Mouse (Mus musculus) liver, embryonic 16.5 days (tissue): ENCODE measurements around the gene 4930544D05Rik. TPM values are rescaled to one million over a fixed set of nuclear protein-coding genes. Genes with fewer than 3 reads are reported as not detected.
A peak's percentile ranks its signal among the peaks of the same experiment; 100 is the strongest.

Experiments
- ATAC-seq: fragments of 200-750 bp; cut with Nextera tagmentation; 2 replicates; pipeline ENCODE4 v1.8.0; 2017; ENCODE audit warnings: low read depth, mild to moderate bottlenecking, moderate number of reproducible peaks, moderate library complexity
- H3K27ac ChIP-seq: fragments of 300-500 bp; sonication (generic); 2 replicates; pipeline ENCODE4 v1.5.1; 2014; ENCODE audit warnings: mild to moderate bottlenecking, low read length
- H3K27me3 ChIP-seq: fragments of 300-500 bp; sonication (generic); 2 replicates; pipeline ENCODE4 v1.6.1; 2014; ENCODE audit warnings: low read depth, low read length, mixed read lengths; ENCODE audit not compliant: control insufficient read depth, insufficient read depth
- H3K36me3 ChIP-seq: fragments of 300-500 bp; sonication (generic); 2 replicates; pipeline ENCODE4 v1.6.1; 2014; ENCODE audit warnings: mild to moderate bottlenecking; ENCODE audit not compliant: control insufficient read depth, insufficient read depth
- H3K4me1 ChIP-seq: fragments of 300-500 bp; sonication (generic); 2 replicates; pipeline ENCODE4 v1.6.1; 2014; ENCODE audit warnings: low read depth, low read length, mixed read lengths; ENCODE audit not compliant: control insufficient read depth
- H3K4me2 ChIP-seq: fragments of 300-500 bp; sonication (generic); 2 replicates; pipeline ENCODE4 v1.6.1; 2014; ENCODE audit warnings: low read depth, low read length, mixed read lengths
- H3K4me3 ChIP-seq: fragments of 300-500 bp; sonication (generic); 2 replicates; pipeline ENCODE4 v1.5.1; 2014; ENCODE audit warnings: low read depth, mild to moderate bottlenecking, low read length
- H3K9ac ChIP-seq: fragments of 300-500 bp; sonication (generic); 2 replicates; pipeline ENCODE4 v1.6.1; 2014; ENCODE audit warnings: low read depth, low read length
- H3K9me3 ChIP-seq: fragments of 300-500 bp; sonication (generic); replicated peaks from 2 replicates; pipeline ENCODE4 v1.6.1; 2016; ENCODE audit warnings: low read length; ENCODE audit not compliant: control insufficient read depth
- WGBS: fragments of 180-500 bp; shearing (Covaris S2); extraction: QIAGEN DNeasy Blood & Tissue Kit; methylation state at CpG from one replicate; pipeline ENCODE4 v1.1.7; 2014; ENCODE audit not compliant: insufficient replicate concordance; 5-methylcytosine and 5-hydroxymethylcytosine counted together
- polyA plus RNA-seq: library from polyadenylated mRNA; unstranded; fragments of >200 nt; fragmentation: Nextera tagmentation; extraction: Ambion mirVana; gene quantifications from 2 replicates; pipeline ENCODE4 v1.2.1, GENCODE M21; 2015

4930544D05Rik gene
- polyA plus RNA-seq, 1 experiment from 2014 or later = not detected

DNA sequence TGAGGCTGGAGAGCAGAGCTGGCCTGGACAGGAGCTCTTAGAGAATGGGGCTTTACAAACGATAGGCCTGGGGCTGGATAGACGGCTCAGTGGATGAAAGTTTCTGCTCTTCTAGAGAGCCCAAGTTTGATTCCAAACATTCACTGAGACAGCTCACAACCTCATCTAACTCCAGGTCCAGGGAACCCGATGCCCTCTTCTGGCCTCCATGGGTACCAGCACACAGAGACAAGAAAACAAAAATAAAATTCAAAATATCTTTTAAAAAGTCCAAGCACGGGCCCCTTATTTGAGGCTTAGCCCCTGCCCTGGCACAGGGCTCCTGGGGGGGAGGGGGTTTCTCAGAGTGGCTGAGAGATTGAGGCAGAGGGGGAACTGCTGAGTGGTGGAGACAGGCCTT, 4.9 kb upstream of the 4930544D05Rik start:
- Histone ChIP-seq H3K4me2 (no peak overlapping the region), H3K36me3 (peaks cover 2% of the 10 kb centered on the region; the same call in 1 of the 2 replicates), H3K9me3 (no peaks in the 10 kb centered on the region), H3K4me1 (peaks cover 10% of the 10 kb centered on the region), H3K9ac (no peak overlapping the region), H3K4me3 (no peak overlapping the region), H3K27ac (no peak overlapping the region), H3K27me3 (no peaks in the 10 kb centered on the region)
- ATAC-seq = no peak
- 68% methylated on average over 4 of the region's 4 CpGs for WGBS

DNA sequence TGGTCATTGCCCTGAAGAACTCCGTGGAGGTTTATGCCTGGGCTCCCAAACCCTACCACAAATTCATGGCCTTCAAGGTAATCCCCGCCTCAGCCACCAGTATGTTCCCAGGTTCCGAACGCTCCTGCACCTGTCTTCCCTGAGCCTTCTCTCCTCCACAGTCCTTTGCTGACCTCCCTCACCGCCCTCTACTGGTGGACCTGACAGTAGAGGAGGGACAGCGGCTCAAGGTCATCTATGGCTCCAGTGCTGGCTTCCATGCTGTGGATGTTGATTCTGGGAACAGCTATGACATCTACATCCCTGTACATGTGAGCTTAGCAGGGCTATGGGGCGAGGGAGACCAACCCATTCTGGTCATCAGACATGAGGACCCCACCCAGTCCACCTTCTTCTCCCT, 3.1 kb upstream of the 4930544D05Rik start:
- H3K27ac ChIP-seq = no peak overlapping the region
- no peak overlapping the region for H3K4me3 ChIP-seq
- no peaks in the 10 kb centered on the region; the same call in 1 of the 2 replicates for H3K27me3 ChIP-seq
- WGBS = 79% methylated on average over 7 of the region's 7 CpGs
- H3K9me3 ChIP-seq = no peaks in the 10 kb centered on the region
- H3K36me3 ChIP-seq = no peaks in the 10 kb centered on the region; the same call in 1 of the 2 replicates
- H3K4me1 ChIP-seq = peaks cover 10% of the 10 kb centered on the region
- H3K4me2 ChIP-seq = no peak overlapping the region
- H3K9ac ChIP-seq = no peak overlapping the region
- no peak for ATAC-seq

GRCm38 (mm10) chr11:70615074-70615473, 574 bp upstream of the 4930544D05Rik start:
- Histone ChIP-seq H3K36me3 (no peaks in the 10 kb centered on the region; the same call in 1 of the 2 replicates), H3K9ac (peak overlapping the region; percentile 53), H3K27me3 (no peaks in the 10 kb centered on the region; the same call in 1 of the 2 replicates), H3K9me3 (no peaks in the 10 kb centered on the region), H3K4me3 (peak overlapping the region; percentile 60), H3K4me1 (peaks cover 10% of the 10 kb centered on the region), H3K4me2 (peak overlapping the region; percentile 89), H3K27ac (0 out of 2 replicates have a peak overlapping the region, but pooled peaks have one; percentile 16)
- ATAC-seq = peak; percentile 86
- under 1% methylated on average over 17 of the region's 17 CpGs for WGBS

GRCm38 (mm10) chr11:70619101-70619500, 3.5 kb downstream of the 4930544D05Rik start, which contains the start of gene Chrne:
Gene Chrne, minus strand, starts transcription at chr11:70619216.
- H3K9me3 ChIP-seq = no peaks in the 10 kb centered on the region
- H3K4me2 ChIP-seq = no peak within 1 kb of the TSS
- ATAC-seq = no peak
- no peak within 1 kb of the TSS for H3K4me3 ChIP-seq
- no peaks in the 10 kb centered on the region for H3K36me3 ChIP-seq
- no peaks in the 10 kb centered on the region; the same call in 1 of the 2 replicates for H3K27me3 ChIP-seq
- 36% methylated on average over 1 of the region's 1 CpGs for WGBS
- H3K27ac ChIP-seq = no peak within 1 kb of the TSS
- H3K4me1 ChIP-seq = peaks cover 10% of the 10 kb centered on the region
- H3K9ac ChIP-seq = no peak within 1 kb of the TSS

GRCm38 (mm10) chr11:70621972-70622814, 6.5 kb downstream of the 4930544D05Rik start:
- no peak overlapping the region for H3K4me3 ChIP-seq
- no peak overlapping the region for H3K9ac ChIP-seq
- no peaks in the 10 kb centered on the region for H3K4me1 ChIP-seq
- no peak overlapping the region for H3K27ac ChIP-seq
- no peaks in the 10 kb centered on the region for H3K27me3 ChIP-seq
- WGBS = 51% methylated on average over 7 of the region's 7 CpGs
- no peaks in the 10 kb centered on the region for H3K36me3 ChIP-seq
- H3K9me3 ChIP-seq = no peaks in the 10 kb centered on the region
- no peak overlapping the region for H3K4me2 ChIP-seq
- peak; percentile 70 for ATAC-seq

- Histone ChIP-seq H3K4me2 (no peak overlapping the region), H3K4me1 (no peaks in the 10 kb centered on the region), H3K9ac (no peak overlapping the region), H3K27ac (no peak overlapping the region), H3K4me3 (no peak overlapping the region), H3K27me3 (no peaks in the 10 kb centered on the region), H3K9me3 (no peaks in the 10 kb centered on the region), H3K36me3 (no peaks in the 10 kb centered on the region)
- ATAC-seq = no peak
- WGBS = 68% methylated on average over 10 of the region's 10 CpGs
Measured at GRCm38 (mm10) chr11:70623053-70623742, 7.5 kb downstream of the 4930544D05Rik start.

DNA sequence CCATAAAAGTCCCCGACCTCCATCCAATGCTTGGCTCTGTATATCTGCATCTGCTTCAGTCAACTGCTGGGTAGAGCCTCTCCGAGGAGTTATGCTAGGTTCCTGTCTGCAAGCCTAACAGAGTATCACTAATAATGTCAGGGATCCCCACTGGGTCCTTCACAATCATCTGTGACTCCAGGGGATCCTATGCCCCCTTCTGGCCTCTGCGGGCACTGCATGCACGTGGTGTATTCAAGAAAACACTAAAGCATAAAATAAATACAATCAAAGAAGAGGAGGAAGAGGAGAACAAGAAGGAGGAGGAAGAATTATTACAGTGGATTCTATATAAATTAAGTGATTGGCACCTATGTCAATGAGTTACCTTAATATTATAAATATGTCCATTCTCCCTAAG, 9.8 kb downstream of the 4930544D05Rik start:
- Histone ChIP-seq H3K9me3 (no peaks in the 10 kb centered on the region), H3K9ac (no peak overlapping the region), H3K27me3 (no peaks in the 10 kb centered on the region), H3K4me3 (no peak overlapping the region), H3K27ac (no peak overlapping the region), H3K4me2 (no peak overlapping the region), H3K36me3 (no peaks in the 10 kb centered on the region), H3K4me1 (no peaks in the 10 kb centered on the region)
- ATAC-seq = no peak
- WGBS = 31% methylated on average over 4 of the region's 4 CpGs

DNA sequence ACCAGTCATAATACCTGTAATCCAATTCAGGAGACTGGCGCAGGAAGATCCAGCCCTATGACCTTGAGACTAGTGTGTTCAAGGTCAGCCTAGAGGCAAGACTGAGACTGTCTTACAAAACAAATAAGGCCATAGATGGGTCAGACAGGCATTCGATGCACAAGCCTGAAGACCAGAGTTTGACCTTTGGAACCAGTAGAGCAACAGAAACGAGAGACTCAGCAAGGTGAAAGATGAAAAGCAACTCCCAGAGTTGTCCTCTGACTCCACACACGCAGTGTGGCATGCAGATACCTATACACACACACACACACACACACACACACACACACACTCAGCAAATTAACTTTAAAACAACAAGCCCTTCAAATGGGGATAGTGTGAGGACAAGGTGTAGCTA, 11.2 kb downstream of the 4930544D05Rik start:
- Histone ChIP-seq H3K9ac (no peak overlapping the region), H3K36me3 (no peaks in the 10 kb centered on the region), H3K4me1 (no peaks in the 10 kb centered on the region), H3K27me3 (no peaks in the 10 kb centered on the region), H3K9me3 (no peaks in the 10 kb centered on the region), H3K4me3 (no peak overlapping the region), H3K4me2 (no peak overlapping the region), H3K27ac (no peak overlapping the region)
- peak; percentile 14; the same call in 1 of the 2 replicates for ATAC-seq
- 58% methylated on average over 4 of the region's 4 CpGs for whole genome bisulfite sequencing

DNA sequence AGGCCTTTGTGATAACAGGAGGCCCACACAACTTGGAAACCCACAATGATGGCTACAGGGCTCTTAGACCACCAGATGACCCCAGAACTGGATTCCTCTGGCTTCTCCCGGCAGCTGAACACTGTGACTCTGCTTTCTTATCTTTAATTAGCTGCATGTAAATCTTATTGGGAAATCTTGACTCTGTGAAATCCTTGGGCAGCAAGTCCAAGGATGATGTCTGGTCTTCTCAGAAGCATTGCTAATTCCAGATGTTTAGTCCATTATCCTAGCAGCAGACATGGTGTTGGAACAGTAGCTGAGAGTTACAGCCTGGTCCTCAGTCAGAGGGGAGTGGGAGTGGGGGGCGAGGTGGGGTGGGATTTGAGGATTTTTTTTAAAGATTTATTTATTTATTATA, 12.8 kb downstream of the 4930544D05Rik start:
- no peak for ATAC-seq
- no peak overlapping the region for H3K4me3 ChIP-seq
- H3K27me3 ChIP-seq = no peaks in the 10 kb centered on the region
- no peak overlapping the region for H3K9ac ChIP-seq
- H3K27ac ChIP-seq = no peak overlapping the region
- H3K36me3 ChIP-seq = no peaks in the 10 kb centered on the region
- H3K4me1 ChIP-seq = no peaks in the 10 kb centered on the region
- no peaks in the 10 kb centered on the region for H3K9me3 ChIP-seq
- H3K4me2 ChIP-seq = no peak overlapping the region
- WGBS = 44% methylated on average over 2 of the region's 2 CpGs
